Mouse (Mus musculus) embryonic facial prominence, embryonic 10.5 days (tissue): ENCODE measurements around the gene Serpina3n. TPM values are rescaled to one million over a fixed set of nuclear protein-coding genes. Genes with fewer than 3 reads are reported as not detected.
A peak's percentile ranks its signal among the peaks of the same experiment; 100 is the strongest.

ENCODE experiments used
- DNase-seq: peaks from one replicate; pipeline ENCODE4 v3.0.0-alpha.2; 2017; ENCODE audit warnings: low spot score
- H3K27ac ChIP-seq: fragments of 300-500 bp; sonication (generic); replicated peaks from 2 replicates; pipeline ENCODE4 v1.5.1; 2016; ENCODE audit warnings: mild to moderate bottlenecking
- H3K27me3 ChIP-seq: fragments of 300-500 bp; sonication (generic); replicated peaks from 2 replicates; pipeline ENCODE4 v1.6.1; 2016; ENCODE audit warnings: low read depth, mild to moderate bottlenecking; ENCODE audit not compliant: poor library complexity, severe bottlenecking
- H3K36me3 ChIP-seq: fragments of 300-500 bp; sonication (generic); replicated peaks from 2 replicates; pipeline ENCODE4 v1.6.1; 2016; ENCODE audit warnings: mild to moderate bottlenecking, moderate library complexity
- H3K4me1 ChIP-seq: fragments of 300-500 bp; sonication (generic); 2 replicates; pipeline ENCODE4 v1.6.1; 2016
- H3K4me3 ChIP-seq: fragments of 300-500 bp; sonication (generic); 2 replicates; pipeline ENCODE4 v1.5.1; 2016; ENCODE audit warnings: mild to moderate bottlenecking, moderate library complexity
- H3K9me3 ChIP-seq: fragments of 300-500 bp; sonication (generic); 2 replicates; pipeline ENCODE4 v1.6.1; 2016; ENCODE audit warnings: mild to moderate bottlenecking
- WGBS: fragments of 180-500 bp; shearing (Covaris S2); methylation state at CpG from one replicate; pipeline ENCODE4 v1.1.7; 2016; 5-methylcytosine and 5-hydroxymethylcytosine counted together
- polyA plus RNA-seq: library from polyadenylated mRNA; unstranded; fragments of >200 nt; fragmentation: Nextera tagmentation; extraction: Ambion mirVana; gene quantifications from 2 replicates; pipeline ENCODE4 v1.2.1, GENCODE M21; 2016

The Serpina3n gene
- polyA plus RNA-seq, 1 experiment from 2014 or later = not detected

DNA sequence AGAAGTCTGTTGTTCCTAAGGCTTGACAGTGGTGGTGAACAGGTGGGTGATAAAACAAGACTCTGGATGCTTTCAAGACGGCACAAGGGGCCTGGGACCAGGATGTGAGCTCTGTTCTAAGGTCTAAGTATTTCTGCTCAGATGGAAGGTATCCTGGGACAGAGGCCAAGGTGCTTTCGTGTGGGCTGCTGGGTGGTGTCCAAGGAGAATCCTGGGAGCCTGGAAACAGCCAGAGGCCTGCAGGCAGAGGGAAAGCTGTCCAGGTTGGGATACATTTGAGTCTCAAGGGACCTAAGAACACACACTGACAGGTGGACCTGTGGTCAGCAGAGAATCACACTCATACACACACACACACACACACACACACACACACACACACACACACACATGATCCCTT, 8.0 kb downstream of the Serpina3n start:
- peaks cover 18% of the 10 kb centered on the region; the same call in 1 of the 2 replicates for H3K4me1 ChIP-seq
- DNase-seq = no peak
- no peaks in the 10 kb centered on the region for H3K27me3 ChIP-seq
- no peaks in the 10 kb centered on the region for H3K36me3 ChIP-seq
- no peak overlapping the region for H3K27ac ChIP-seq
- no peaks in the 10 kb centered on the region for H3K9me3 ChIP-seq
- 80% methylated on average over 2 of the region's 2 CpGs for WGBS
- H3K4me3 ChIP-seq = no peak overlapping the region

DNA sequence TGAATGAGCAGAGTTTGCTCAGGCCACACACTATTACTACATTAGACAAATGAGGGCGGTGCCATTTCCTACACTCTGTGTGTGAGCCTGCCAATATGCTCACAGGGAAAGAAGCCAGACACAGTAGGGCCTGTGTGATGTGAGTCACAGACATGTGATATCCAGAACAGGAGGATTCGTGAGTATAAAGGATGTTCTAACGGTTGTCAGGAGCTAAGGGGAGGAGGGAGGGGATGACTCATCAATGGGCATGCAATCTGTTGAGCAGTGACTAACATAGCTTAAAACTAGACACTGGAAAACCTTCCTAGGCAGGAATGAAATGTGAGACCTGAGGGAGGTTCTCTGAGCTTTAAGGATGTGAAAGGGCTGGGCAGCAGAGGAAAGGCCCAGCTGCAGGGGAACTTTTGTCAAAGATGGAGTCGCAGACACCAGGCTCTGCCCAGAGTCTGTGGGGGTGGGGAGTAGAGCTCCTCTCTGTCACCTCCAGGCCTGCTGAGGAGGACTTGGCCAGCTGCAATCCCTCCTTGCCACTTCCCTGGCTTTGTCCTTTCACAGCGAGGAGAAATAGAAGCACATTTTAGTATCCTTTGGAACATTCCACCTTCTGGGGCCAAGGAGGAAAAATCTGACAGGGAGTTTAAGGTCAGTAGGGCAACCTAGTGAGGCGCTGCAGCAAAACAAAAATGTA, 9.2 kb downstream of the Serpina3n start:
- Histone ChIP-seq H3K36me3 (no peaks in the 10 kb centered on the region), H3K4me3 (no peak overlapping the region), H3K27me3 (no peaks in the 10 kb centered on the region), H3K4me1 (peaks cover 18% of the 10 kb centered on the region; the same call in 1 of the 2 replicates), H3K9me3 (no peaks in the 10 kb centered on the region), H3K27ac (no peak overlapping the region)
- no peak for DNase-seq
- 65% methylated on average over 6 of the region's 6 CpGs for WGBS

DNA sequence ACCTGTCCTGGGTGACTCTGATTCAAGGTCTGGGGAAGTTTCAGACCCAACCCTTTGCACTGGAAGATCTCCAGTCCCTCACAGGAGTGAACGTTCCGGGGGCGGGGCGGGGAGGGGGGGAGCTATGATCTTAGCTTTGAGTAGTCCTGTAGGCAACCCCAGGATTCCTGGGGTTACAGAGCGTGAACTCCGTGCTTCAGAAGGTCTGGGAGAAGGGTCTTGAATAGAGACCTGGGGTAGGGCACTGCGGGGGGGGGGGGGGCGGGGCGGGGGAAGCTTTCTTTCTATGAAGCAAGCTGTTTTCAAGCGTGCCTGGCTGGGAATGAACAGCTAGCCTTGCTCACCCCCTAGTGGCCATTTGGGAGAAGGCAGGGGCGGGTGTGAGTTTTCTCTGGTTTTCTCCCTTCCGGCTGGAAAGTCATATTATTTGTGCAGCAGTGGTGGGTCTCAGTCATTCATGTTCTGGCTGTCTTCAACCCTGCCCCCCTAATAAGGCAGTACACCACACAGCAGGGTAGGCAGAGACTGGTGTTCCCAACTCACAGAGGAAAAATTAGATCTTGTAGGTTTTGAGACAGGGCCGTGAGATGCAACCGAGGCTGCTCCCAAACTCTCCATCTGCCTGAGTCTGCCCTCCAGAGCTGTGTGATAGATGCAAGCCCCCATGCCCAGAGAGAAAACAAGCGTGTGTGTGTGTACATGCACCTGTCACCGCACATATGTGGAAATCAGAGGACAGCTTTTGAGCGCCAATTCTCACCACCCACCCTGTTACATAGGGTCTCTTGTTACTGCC, 12.0 kb downstream of the Serpina3n start:
- no peaks in the 10 kb centered on the region for H3K36me3 ChIP-seq
- H3K27me3 ChIP-seq = no peaks in the 10 kb centered on the region
- H3K4me1 ChIP-seq = peaks cover 18% of the 10 kb centered on the region; the same call in 1 of the 2 replicates
- H3K27ac ChIP-seq = no peak overlapping the region; the same call in 1 of the 2 replicates
- WGBS = 19% methylated on average over 17 of the region's 17 CpGs
- peak overlapping the region; percentile 48 for H3K4me3 ChIP-seq
- DNase-seq = peak; percentile 91
- no peaks in the 10 kb centered on the region for H3K9me3 ChIP-seq

DNA sequence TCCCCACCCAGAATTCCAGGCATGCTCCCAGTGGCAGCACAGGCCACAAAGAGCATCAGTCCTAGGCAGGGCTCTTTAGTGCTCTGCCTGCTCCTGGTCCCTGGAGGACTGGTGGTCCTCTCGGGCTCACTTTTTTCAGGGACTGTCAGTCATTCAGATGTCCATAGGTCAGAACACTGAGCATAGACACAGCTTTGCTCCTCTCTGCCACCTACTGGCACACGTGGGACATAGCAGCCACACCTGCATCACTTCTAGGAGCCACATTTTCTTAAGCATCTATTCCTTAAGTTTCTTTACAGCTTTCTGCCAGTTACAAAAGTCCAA, 12.6 kb downstream of the Serpina3n start:
- H3K9me3 ChIP-seq = no peaks in the 10 kb centered on the region
- peaks cover 18% of the 10 kb centered on the region; the same call in 1 of the 2 replicates for H3K4me1 ChIP-seq
- 17% methylated on average over 2 of the region's 2 CpGs for WGBS
- H3K4me3 ChIP-seq = no peak overlapping the region
- H3K27me3 ChIP-seq = no peaks in the 10 kb centered on the region
- peak; percentile 44 for DNase-seq
- H3K36me3 ChIP-seq = no peaks in the 10 kb centered on the region
- H3K27ac ChIP-seq = no peak overlapping the region

DNA sequence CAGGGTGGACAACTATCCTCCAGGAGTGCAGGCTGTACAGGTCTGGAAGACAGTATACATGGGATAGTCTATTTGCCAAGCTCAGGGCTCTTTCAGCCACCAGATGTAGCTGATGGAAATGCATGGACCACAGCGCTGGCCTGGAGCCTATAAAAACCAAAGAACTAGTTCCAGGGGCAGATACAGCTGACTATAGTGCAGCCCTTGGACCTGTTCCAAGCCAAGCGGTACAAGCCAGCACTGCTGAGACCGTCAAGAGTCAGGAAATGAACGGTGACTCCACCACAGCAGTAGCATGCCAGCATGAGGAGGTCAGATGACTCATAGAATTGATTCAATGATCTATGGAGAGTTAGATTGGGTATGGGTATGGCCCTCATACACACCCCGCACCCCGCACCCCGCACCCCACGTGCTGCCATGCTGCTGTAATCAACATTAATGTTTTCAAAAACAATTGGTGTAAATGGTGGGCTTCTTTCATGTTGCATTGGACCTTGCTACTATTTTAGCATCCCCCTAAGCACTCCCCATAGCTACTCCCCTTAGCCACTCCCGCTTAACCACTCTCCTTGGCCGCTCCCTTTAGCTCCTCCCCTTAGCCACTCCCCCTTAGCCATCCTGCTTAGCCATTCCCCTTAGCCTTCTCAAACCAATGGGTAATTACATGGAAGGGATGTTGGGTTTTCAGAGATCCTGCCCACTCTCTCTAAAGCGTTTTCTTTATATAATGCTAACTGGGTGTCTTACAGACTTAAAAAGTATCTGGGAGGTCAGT, 16.3 kb downstream of the Serpina3n start:
- 84% methylated on average over 11 of the region's 11 CpGs for WGBS
- H3K27me3 ChIP-seq = no peaks in the 10 kb centered on the region
- H3K36me3 ChIP-seq = no peaks in the 10 kb centered on the region
- no peak for DNase-seq
- H3K9me3 ChIP-seq = no peaks in the 10 kb centered on the region
- no peak overlapping the region for H3K4me3 ChIP-seq
- H3K27ac ChIP-seq = no peak overlapping the region
- peaks cover 10% of the 10 kb centered on the region; the same call in 1 of the 2 replicates for H3K4me1 ChIP-seq

DNA sequence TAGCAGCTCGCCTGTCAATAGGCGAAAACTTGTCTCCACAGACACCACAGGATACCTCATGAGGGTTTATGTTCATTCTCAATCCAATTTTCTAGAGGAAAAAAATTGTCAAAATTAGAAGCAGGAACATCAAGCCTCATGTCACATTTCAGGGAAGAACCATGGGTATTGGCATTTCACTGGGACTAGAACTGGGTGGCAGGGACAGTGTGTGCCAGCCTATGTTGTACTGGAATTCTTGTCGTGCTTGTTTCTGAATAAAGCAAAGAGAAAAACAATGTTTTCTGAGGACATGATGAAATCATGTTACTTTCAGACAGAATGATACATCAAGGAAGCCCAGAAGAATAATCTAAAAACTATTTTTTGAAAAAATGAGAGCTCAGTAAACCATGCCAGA, 19.1 kb downstream of the Serpina3n start:
- no peaks in the 10 kb centered on the region for H3K9me3 ChIP-seq
- H3K36me3 ChIP-seq = no peaks in the 10 kb centered on the region
- no peak overlapping the region for H3K4me3 ChIP-seq
- no peaks in the 10 kb centered on the region for H3K27me3 ChIP-seq
- no peak overlapping the region for H3K27ac ChIP-seq
- no peak for DNase-seq
- H3K4me1 ChIP-seq = no peaks in the 10 kb centered on the region; the same call in 1 of the 2 replicates
- 81% methylated on average over 3 of the region's 3 CpGs for WGBS

DNA sequence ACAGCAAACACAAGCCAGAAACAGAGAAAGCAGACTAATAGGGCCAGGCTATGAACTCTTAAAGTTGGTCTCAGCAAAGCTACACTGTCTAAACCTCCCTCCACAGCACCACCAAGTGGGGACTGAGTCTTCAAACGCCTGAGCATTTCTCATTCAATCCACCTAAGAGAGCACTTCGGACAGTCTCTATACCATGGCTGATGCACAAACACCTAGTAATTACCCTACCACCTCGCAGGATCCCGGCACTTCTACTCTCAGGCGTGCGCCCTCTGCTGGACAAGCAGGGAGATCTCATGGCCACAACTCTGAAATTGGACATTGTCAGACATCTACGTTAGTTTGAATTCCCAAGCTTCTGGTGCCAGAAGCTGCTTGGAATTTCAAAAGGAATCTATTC, 20.4 kb downstream of the Serpina3n start:
- no peaks in the 10 kb centered on the region for H3K36me3 ChIP-seq
- WGBS = 9% methylated on average over 7 of the region's 7 CpGs
- peak; percentile 76 for DNase-seq
- no peaks in the 10 kb centered on the region; the same call in 1 of the 2 replicates for H3K9me3 ChIP-seq
- H3K4me3 ChIP-seq = no peak overlapping the region
- H3K27ac ChIP-seq = no peak overlapping the region
- H3K4me1 ChIP-seq = peaks cover 12% of the 10 kb centered on the region
- no peaks in the 10 kb centered on the region for H3K27me3 ChIP-seq

DNA sequence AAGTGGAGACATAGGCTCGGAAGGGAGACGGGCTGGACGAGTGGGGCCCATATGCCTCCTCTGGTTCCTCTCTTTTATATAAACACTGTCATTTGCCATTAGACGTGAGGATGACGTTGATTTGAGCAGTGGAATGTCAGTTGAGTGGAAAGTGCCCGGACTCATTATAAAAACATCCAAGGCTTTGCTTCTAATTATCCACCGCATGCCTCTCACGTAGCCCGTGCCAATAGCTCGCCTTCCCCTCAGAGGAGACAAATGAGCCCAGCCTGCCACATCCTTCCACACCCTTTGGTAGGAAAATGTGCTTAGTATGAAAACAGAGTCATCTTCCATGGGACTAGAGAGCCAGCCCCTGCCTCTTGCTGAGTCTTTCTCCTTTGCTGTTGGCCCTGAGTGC, 24.8 kb downstream of the Serpina3n start:
- 54% methylated on average over 10 of the region's 10 CpGs for WGBS
- H3K4me1 ChIP-seq = peaks cover 19% of the 10 kb centered on the region
- no peak overlapping the region for H3K27ac ChIP-seq
- no peak overlapping the region for H3K4me3 ChIP-seq
- H3K9me3 ChIP-seq = no peaks in the 10 kb centered on the region; the same call in 1 of the 2 replicates
- H3K27me3 ChIP-seq = no peaks in the 10 kb centered on the region
- no peaks in the 10 kb centered on the region for H3K36me3 ChIP-seq
- peak; percentile 29 for DNase-seq

DNA sequence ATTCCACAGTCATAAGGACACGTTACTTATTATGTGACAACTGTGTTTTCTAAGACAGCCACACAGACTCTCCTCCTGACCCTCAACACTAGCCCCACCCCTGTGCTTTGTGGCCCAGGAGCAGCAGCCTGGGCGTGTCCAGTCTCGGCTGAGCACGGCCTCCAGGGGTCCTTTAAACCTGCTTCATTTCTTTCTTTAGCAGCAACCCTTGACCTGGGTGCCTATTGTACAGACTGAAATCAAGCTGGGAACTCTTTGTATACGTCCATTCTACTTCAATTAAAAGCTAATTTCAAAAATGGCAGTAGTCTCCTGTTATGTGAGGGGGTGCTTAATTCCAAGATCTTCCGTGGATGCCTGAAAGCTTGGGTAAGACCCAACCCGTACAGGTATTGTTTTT, 26.7 kb downstream of the Serpina3n start:
- H3K4me3 ChIP-seq = no peak overlapping the region
- H3K36me3 ChIP-seq = no peaks in the 10 kb centered on the region
- no peak for DNase-seq
- no peaks in the 10 kb centered on the region; the same call in 1 of the 2 replicates for H3K27me3 ChIP-seq
- no peak overlapping the region for H3K27ac ChIP-seq
- WGBS = 31% methylated on average over 7 of the region's 7 CpGs
- H3K9me3 ChIP-seq = no peaks in the 10 kb centered on the region; the same call in 1 of the 2 replicates
- peaks cover 19% of the 10 kb centered on the region for H3K4me1 ChIP-seq

DNA sequence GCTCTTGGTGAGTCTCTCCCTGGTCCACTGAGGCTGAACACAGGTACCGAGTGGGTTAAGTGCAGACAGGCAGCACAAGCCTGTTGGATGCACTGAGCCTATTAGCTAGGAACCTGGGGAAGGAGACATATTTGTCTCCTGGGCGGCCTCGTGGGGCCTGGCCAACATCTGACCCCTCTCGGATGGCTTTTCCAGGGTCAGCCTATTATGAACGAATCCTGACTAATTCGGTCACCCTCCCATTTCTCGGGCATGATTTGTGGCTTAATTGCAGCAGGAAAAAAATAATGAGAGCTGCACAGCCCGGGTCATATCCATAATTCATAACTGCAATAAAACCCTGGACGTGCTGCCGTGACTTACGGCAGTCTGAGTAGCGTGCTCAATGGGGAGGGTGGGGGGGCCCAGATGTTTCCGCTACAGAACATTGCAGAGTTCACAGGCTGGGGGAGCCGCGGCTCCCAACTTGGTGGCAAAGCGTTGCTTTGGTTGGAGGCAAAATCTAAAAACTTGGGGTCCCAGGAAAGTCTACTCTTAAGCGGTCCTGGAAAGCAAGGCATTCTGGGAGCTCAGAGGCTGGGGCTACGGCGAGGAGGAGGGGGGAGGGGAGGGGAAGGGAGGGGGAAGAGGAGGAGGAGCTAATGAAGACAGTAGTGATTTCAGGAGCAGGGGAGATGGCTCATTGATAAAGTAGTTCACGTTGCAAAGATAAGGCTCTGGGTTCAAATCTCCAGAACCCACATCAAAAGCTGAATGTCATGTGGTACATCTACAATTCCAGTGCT, 27.6 kb downstream of the Serpina3n start:
- no peak for DNase-seq
- H3K27me3 ChIP-seq = peaks cover 9% of the 10 kb centered on the region
- no peak overlapping the region for H3K4me3 ChIP-seq
- no peaks in the 10 kb centered on the region for H3K36me3 ChIP-seq
- peaks cover 19% of the 10 kb centered on the region for H3K4me1 ChIP-seq
- WGBS = 81% methylated on average over 20 of the region's 20 CpGs
- H3K27ac ChIP-seq = no peak overlapping the region
- H3K9me3 ChIP-seq = no peaks in the 10 kb centered on the region; the same call in 1 of the 2 replicates

DNA sequence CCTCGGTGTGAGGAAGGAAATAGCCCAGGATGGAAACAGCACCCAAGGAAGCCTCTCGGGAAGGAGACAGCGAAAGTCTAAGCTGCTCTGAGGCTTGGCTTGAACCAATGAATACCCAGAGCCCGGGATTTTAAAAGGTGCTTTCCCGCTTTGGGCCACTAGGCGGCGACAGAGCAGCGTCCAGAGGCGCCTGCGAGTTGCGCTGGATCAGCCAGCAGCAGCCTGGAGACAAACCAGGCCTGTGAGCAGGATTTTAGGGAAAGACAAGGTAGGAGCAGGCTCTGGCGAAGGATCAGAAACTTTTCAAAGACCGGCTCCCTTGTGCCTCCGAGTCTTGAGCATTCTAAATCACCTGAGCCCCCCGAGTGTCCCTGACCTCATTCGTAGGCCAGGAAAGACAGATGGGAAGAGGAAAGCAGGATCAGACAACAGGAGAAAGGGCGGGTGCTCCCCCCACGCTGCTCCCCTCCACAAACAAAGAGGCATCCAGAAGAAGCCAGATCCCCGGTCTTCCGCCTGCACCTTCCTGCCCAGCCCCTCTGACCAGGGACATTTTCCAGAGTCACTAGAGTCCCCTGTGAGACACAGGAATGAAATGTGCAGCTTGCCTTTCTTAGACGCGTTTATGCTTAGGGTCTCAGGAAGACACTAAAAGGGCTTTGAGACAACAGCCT, 33.7 kb downstream of the Serpina3n start:
- H3K27ac ChIP-seq = peak overlapping the region; percentile 55
- H3K4me1 ChIP-seq = peaks cover 10% of the 10 kb centered on the region
- peak; percentile 93 for DNase-seq
- H3K36me3 ChIP-seq = no peaks in the 10 kb centered on the region
- no peaks in the 10 kb centered on the region for H3K9me3 ChIP-seq
- H3K4me3 ChIP-seq = no peak overlapping the region
- WGBS = 9% methylated on average over 22 of the region's 22 CpGs
- H3K27me3 ChIP-seq = peaks cover 25% of the 10 kb centered on the region
